Mouse (Mus musculus): ENCODE measurements at regions not wholly inside any gene's neighbourhood (a gene's known extent, or its start where the extent isn't known, plus 50 kb on each side); places are given as distances from the start of the nearest gene placed in this dataset.

GRCm38 (mm10) chr4:142321209-142321863, 82.1 kb upstream of the Kazn start:
- TF ChIP-seq CTCF (conservative IDR thresholded peaks at IDR 0.05; ENCODE audit: insufficient read depth, insufficient read length, low read depth, low read length) (no peak), POLR2A (IDR thresholded peaks at IDR 0.05; ENCODE audit: low read depth, low read length) (no peak)
